Mouse (Mus musculus) forebrain, embryonic 14.5 days (tissue): Measurements from ENCODE around the gene Gm29735. TPM values are rescaled to one million over a fixed set of nuclear protein-coding genes. Genes with fewer than 3 reads are reported as not detected.
"Not testable (repeated sequence)": the region's sequence is repeated elsewhere in the genome, so short reads cannot be mapped to it uniquely, and the experiment has no call there.

Source experiments
- ATAC-seq: fragments of 200-750 bp; cut with Nextera tagmentation; 2 replicates; pipeline ENCODE4 v1.8.0; 2017; ENCODE audit warnings: mild to moderate bottlenecking, moderate library complexity
- DNase-seq: peaks from one replicate; pipeline ENCODE4 v3.0.0-alpha.2; 2015; ENCODE audit warnings: low spot score
- H3K27ac ChIP-seq: fragments of 300-500 bp; sonication (generic); 2 replicates; pipeline ENCODE4 v1.5.1; 2014; ENCODE audit warnings: low read depth, mild to moderate bottlenecking, control low read depth, low read length, moderate library complexity
- H3K27me3 ChIP-seq: fragments of 300-500 bp; sonication (generic); replicated peaks from 2 replicates; pipeline ENCODE4 v1.6.1; 2014; ENCODE audit warnings: low read length, control low read depth, mixed read lengths; ENCODE audit not compliant: control insufficient read depth, insufficient read depth
- H3K36me3 ChIP-seq: fragments of 300-500 bp; sonication (generic); 2 replicates; pipeline ENCODE4 v1.6.1; 2014; ENCODE audit warnings: low read length, control low read depth; ENCODE audit not compliant: control insufficient read depth, insufficient read depth
- H3K4me1 ChIP-seq: fragments of 300-500 bp; sonication (generic); 2 replicates; pipeline ENCODE4 v1.6.1; 2014; ENCODE audit warnings: antibody characterized with exemption, low read length, control low read depth; ENCODE audit not compliant: control insufficient read depth, insufficient read depth
- H3K4me2 ChIP-seq: fragments of 300-500 bp; sonication (generic); 2 replicates; pipeline ENCODE4 v1.6.1; 2014; ENCODE audit warnings: mild to moderate bottlenecking, control low read depth, low read length
- H3K4me3 ChIP-seq: fragments of 300-500 bp; sonication (generic); 2 replicates; pipeline ENCODE4 v1.5.1; 2014; ENCODE audit warnings: low read depth, low read length, control low read depth
- H3K9ac ChIP-seq: fragments of 300-500 bp; sonication (generic); 2 replicates; pipeline ENCODE4 v1.6.1; 2014; ENCODE audit warnings: mild to moderate bottlenecking, low read length, control low read depth, moderate library complexity
- H3K9me3 ChIP-seq: fragments of 300-500 bp; sonication (generic); replicated peaks from 2 replicates; pipeline ENCODE4 v1.6.1; 2016; ENCODE audit warnings: low read length, control low read depth, mixed read lengths; ENCODE audit not compliant: control insufficient read depth
- WGBS: fragments of 180-500 bp; shearing (Covaris S2); extraction: QIAGEN DNeasy Blood & Tissue Kit; methylation state at CpG from one replicate; pipeline ENCODE4 v1.1.7; 2014; 5-methylcytosine and 5-hydroxymethylcytosine counted together
- polyA plus RNA-seq: library from polyadenylated mRNA; unstranded; fragments of >200 nt; fragmentation: Nextera tagmentation; extraction: Ambion mirVana; gene quantifications from 2 replicates; pipeline ENCODE4 v1.2.1, GENCODE M21; 2014

Gm29735 gene
- polyA plus RNA-seq, 1 experiment from 2014 or later: not detected

DNA sequence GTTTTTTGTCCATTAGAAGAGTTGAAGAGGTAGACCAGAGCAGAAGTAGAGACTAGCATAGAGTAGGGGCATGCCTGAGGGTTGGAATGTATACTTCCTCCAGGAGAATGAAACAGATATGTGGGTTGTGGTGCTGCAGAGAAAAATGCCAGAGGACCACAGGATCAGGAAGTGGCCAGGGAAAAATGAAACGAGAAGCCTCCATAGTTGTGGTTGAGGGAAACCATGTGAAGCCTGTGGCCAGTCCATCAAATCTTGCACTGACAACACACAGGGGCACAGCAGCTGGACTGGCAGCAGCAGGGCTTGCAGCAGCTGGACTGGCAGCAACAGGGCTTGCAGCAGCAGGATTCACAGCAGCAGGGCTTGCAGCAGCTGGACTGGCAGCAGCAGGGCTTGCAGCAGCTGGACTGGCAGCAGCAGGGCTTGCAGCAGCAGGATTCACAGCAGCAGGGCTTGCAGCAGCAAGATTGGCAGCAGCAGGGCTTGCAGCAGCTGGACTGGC lies 13.4 kb downstream of the Gm29735 start:
- not testable (repeated sequence) for H3K27me3 ChIP-seq, DNase-seq, H3K9me3 ChIP-seq, ATAC-seq, H3K4me1 ChIP-seq, H3K4me2 ChIP-seq, H3K4me3 ChIP-seq, H3K9ac ChIP-seq, H3K36me3 ChIP-seq, H3K27ac ChIP-seq
- 59% methylated on average over 1 of the region's 1 CpGs for WGBS

DNA sequence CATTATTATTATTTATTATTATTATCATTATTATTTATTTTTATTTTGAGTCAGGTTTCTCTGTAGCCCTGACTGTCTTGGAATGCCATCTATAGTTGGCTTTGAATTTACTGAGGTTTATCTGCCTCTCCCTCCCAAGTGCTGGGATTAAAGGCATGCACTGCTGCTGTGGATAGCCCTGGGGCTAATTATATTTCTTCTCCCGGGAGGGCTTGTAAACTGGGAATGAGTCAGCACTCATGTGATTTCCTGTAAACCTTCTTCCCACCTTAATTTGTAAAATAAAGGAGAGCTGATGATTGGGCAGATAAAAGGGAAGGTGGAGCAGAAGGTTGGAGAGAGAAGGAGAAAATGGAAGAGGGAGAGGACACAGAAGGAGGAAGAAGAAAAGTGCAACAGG lies 16.2 kb downstream of the Gm29735 start:
- DNase-seq (no peak), ATAC-seq (no peak)
- H3K27ac ChIP-seq: no peak overlapping the region
- WGBS: 35% methylated on average over 1 of the region's 1 CpGs
- no peak overlapping the region for H3K4me3 ChIP-seq
- no peak overlapping the region for H3K9ac ChIP-seq
- H3K27me3 ChIP-seq: no peaks in the 10 kb centered on the region
- no peaks in the 10 kb centered on the region for H3K4me1 ChIP-seq
- H3K36me3 ChIP-seq: no peaks in the 10 kb centered on the region
- no peak overlapping the region for H3K4me2 ChIP-seq
- no peaks in the 10 kb centered on the region; the same call in 1 of the 2 replicates for H3K9me3 ChIP-seq

DNA sequence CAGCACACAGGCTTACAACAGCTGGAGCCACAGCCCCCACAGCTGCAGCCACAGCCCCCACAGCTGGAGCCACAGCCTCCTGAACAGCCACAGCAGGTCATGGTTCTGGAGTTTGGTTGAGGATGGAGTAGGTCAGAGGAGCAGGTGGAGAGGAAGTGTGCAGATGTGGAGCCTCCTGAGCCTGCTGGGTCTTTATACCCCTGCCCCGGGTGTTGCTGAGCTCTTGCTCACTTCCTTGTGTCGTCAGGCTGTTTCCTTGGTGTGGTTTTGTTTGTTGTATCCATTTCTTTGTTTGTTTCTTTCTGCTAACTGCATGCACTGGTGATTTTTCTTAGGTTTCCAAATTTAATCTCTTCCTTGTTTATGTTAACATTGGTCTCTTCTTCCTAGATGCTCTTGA lies 21.0 kb downstream of the Gm29735 start, which contains the start of gene Gm39115:
Gene Gm39115 (minus strand): TSS at position 101 of the 400 bp plus-strand sequence.
- not testable (repeated sequence) for DNase-seq

DNA sequence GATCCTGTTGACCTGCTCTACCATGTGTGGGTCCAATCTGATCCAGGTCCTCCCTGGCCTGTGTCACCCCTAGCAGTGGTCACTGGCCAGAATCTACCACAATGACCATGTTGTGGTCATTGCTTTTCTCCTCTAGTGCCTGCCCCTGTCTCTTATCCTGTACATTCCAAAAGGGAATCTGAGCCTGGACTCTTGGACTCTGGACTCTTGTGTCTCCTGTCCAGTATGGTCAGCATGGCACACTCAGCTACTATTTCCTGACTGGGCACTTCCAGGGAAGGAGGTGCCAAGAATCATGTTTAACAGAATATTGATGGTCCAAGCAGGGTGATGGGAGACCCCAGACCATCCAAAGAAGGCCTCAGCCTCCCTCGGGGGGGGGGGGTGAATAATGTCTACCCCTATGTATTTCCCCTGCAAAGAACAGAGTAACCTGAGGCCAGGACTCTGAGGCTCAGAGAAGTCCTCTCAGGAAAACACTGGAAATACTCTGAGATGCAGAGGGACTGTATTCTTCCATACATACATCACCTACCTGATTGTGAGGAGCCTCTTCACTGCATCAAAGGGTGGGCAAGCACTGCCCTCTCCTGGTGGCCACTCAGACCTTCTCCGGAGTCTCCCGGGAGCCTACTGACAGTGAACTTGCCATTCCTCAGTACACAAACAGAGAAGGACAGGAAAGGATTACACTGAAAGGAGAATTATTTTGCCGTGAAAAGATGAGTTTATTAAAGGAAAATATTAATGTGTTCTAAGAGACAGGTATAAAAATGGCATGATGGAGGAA lies 22.5 kb downstream of the Gm29735 start:
- no peaks in the 10 kb centered on the region for H3K4me1 ChIP-seq
- H3K4me3 ChIP-seq: no peak overlapping the region
- no peaks in the 10 kb centered on the region for H3K27me3 ChIP-seq
- H3K9me3 ChIP-seq: no peaks in the 10 kb centered on the region; the same call in 1 of the 2 replicates
- H3K9ac ChIP-seq: no peak overlapping the region
- no peak overlapping the region for H3K4me2 ChIP-seq
- no peak for ATAC-seq
- no peak overlapping the region for H3K27ac ChIP-seq
- H3K36me3 ChIP-seq: no peaks in the 10 kb centered on the region
- peak; percentile 10 for DNase-seq
- WGBS: 59% methylated on average over 4 of the region's 4 CpGs

More for the DNA sequence above, 21.0 kb downstream of the Gm29735 start, which contains the start of gene Gm39115:
- H3K9ac ChIP-seq, H3K27ac ChIP-seq, H3K27me3 ChIP-seq, H3K4me2 ChIP-seq, H3K9me3 ChIP-seq, H3K4me3 ChIP-seq, ATAC-seq, H3K36me3 ChIP-seq, H3K4me1 ChIP-seq: not testable (repeated sequence)
- 49% methylated on average over 2 of the region's 2 CpGs for WGBS

DNA sequence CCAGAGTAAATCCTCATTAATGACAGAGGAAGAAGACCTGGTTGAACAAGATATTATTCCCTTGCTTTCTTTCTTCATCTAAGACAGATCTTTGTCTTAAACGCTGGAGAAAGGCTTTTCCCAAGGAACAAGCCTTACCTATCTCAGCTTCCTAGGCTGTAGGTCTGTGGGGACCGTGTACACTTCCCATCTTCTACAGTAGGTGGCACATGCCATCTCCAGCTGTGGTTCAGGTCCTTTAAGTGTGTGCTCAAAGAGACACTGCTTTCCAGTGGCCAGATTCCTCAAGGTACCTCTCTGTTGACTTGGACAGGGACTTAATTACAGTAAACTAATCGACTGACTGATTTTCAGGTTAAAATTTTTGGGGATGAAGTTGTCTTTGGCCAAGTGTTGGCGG lies 28.1 kb downstream of the Gm29735 start:
- 60% methylated on average over 4 of the region's 4 CpGs for WGBS
- H3K4me1 ChIP-seq: no peaks in the 10 kb centered on the region
- no peak overlapping the region for H3K27ac ChIP-seq
- H3K4me3 ChIP-seq: no peak overlapping the region
- H3K4me2 ChIP-seq: no peak overlapping the region
- no peak for DNase-seq
- H3K9me3 ChIP-seq: no peaks in the 10 kb centered on the region
- no peaks in the 10 kb centered on the region for H3K36me3 ChIP-seq
- no peak for ATAC-seq
- no peaks in the 10 kb centered on the region for H3K27me3 ChIP-seq
- no peak overlapping the region for H3K9ac ChIP-seq

DNA sequence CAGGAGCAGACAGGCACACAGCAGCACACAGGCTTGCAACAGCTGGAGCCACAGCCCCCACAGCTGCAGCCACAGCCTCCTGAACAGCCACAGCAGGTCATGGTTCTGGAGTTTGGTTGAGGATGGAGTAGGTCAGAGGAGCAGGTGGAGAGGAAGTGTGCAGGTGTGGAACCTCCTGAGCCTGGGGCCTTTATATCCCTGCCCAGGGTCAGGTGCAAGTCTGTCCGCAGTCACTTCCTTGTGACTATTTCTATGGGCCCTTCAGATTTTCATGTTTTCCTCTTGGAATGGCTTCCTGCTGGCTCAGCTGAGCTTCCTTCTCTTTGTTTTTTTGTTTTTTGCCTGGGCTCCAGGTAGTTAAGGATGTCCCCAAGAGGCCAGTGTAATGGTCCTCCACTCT lies 36.3 kb downstream of the Gm29735 start, which contains the start of gene Gm45618:
Gene Gm45618 (minus strand): TSS at position 101 of the 400 bp plus-strand sequence.
- not testable (repeated sequence) for H3K9ac ChIP-seq, H3K27ac ChIP-seq, DNase-seq, H3K9me3 ChIP-seq, ATAC-seq, H3K4me1 ChIP-seq, H3K27me3 ChIP-seq, H3K4me3 ChIP-seq, H3K4me2 ChIP-seq, H3K36me3 ChIP-seq
- WGBS: 100% methylated on average over 1 of the region's 1 CpGs

DNA sequence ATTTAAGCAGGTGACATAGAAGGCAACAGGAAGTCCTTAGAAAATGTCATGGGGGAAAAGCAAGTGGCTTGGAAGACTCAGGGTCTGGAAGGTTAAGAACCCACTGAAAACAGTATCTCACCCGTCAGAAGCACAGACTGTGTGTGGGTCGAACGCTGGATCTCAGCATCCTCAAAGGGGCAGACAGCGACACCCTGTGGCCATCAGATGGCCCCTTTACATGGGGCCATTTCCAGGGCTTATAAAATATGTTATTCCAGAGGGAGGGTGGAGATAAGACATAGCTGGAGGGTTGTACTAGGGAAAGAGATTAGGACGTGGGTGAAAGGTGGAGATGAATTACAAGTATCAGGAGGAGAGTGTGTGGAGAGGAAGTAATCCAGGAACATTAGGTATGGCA lies 37.3 kb downstream of the Gm29735 start:
- Histone ChIP-seq H3K9me3 (no peaks in the 10 kb centered on the region), H3K27me3 (no peaks in the 10 kb centered on the region), H3K36me3 (no peaks in the 10 kb centered on the region), H3K9ac (no peak overlapping the region), H3K4me2 (no peak overlapping the region), H3K4me1 (no peaks in the 10 kb centered on the region), H3K27ac (no peak overlapping the region), H3K4me3 (no peak overlapping the region)
- DNase-seq: peak; percentile 22
- WGBS: 14% methylated on average over 5 of the region's 5 CpGs
- no peak for ATAC-seq
